Mouse (Mus musculus) neural tube, embryonic 12.5 days (tissue): Measurements from ENCODE around the gene Zfp335. TPM values are rescaled to one million over a fixed set of nuclear protein-coding genes. Genes with fewer than 3 reads are reported as not detected.

ENCODE experiments used
- ATAC-seq: fragments of 200-750 bp; cut with Nextera tagmentation; 2 replicates; pipeline ENCODE4 v1.8.0; 2017; ENCODE audit warnings: low read depth, mild to moderate bottlenecking, moderate TSS enrichment, moderate library complexity; ENCODE audit not compliant: low FRiP score
- H3K27ac ChIP-seq: fragments of 300-500 bp; sonication (generic); 2 replicates; pipeline ENCODE4 v1.5.1; 2016
- H3K27me3 ChIP-seq: fragments of 300-500 bp; sonication (generic); replicated peaks from 2 replicates; pipeline ENCODE4 v1.6.1; 2016; ENCODE audit warnings: mild to moderate bottlenecking
- H3K36me3 ChIP-seq: fragments of 300-500 bp; sonication (generic); 2 replicates; pipeline ENCODE4 v1.6.1; 2016; ENCODE audit warnings: mild to moderate bottlenecking
- H3K4me1 ChIP-seq: fragments of 300-500 bp; sonication (generic); 2 replicates; pipeline ENCODE4 v1.6.1; 2016
- H3K4me2 ChIP-seq: fragments of 300-500 bp; sonication (generic); replicated peaks from 2 replicates; pipeline ENCODE4 v1.6.1; 2016; ENCODE audit warnings: mild to moderate bottlenecking
- H3K4me3 ChIP-seq: fragments of 300-500 bp; sonication (generic); 2 replicates; pipeline ENCODE4 v1.5.1; 2016
- H3K9ac ChIP-seq: fragments of 300-500 bp; sonication (generic); 2 replicates; pipeline ENCODE4 v1.6.1; 2016; ENCODE audit warnings: mild to moderate bottlenecking
- H3K9me3 ChIP-seq: fragments of 300-500 bp; sonication (generic); 2 replicates; pipeline ENCODE4 v1.6.1; 2016; ENCODE audit warnings: mild to moderate bottlenecking
- WGBS: fragments of 180-500 bp; shearing (Covaris S2); methylation state at CpG from one replicate; pipeline ENCODE4 v1.1.7; 2016; 5-methylcytosine and 5-hydroxymethylcytosine counted together
- polyA plus RNA-seq: library from polyadenylated mRNA; unstranded; fragments of >200 nt; fragmentation: Nextera tagmentation; extraction: Ambion mirVana; gene quantifications from 2 replicates; pipeline ENCODE4 v1.2.1, GENCODE M21; 2016

The Zfp335 gene
- 14.5 and 17.2 TPM in 2 replicates for polyA plus RNA-seq

DNA sequence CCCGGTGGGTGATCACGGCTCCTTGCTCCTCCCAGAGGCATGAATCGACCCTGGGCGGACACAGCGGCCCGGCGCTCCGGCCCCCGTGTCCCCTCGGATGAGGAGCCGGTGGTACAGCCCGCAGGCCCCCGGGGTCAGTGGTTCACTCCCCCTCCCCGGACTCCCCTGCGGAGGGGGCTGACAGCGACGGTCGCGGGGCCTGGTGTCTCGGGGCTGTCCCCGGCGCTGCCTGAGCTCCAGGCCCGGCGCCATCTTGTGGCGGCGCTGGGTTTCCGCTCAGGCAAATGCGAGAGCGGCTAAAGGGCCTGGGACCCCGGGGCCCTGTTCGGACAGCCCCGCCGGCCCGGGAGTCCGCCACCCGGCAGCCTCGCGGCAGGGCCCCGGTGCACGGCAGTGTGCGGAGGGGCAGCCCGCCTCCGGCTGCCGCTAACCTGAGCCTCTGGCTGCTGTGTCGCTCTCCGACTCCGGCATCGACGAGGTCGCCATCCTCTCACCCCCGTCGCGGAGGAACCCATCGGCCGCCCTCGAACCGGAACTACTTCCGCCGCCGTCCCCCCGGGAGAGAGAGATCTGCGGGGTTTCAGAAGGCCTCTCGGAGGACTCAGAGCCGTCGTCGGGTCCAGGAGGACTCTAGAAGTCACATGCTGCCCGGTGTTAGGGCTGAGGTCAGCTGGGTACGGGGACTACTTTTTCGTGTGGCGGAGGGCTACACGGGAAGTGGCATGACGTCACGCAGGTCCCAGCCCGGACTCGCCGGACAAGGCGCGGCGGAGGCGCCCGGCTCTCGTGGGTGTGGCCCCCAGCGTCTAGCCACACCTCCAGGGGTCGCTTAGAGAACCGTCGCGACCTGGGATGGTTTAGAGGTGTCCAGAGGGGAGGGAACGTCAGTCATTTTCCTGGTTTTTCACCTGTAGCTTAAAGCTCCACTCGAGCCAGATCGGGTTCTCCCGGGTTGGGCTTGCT is at the start of gene Zfp335:
Gene Zfp335 (minus strand): TSS at position 672 of the 963 bp plus-strand sequence.
- H3K4me2 ChIP-seq, result peak within 1 kb of the TSS; percentile 90
- H3K9ac ChIP-seq, result peak within 1 kb of the TSS; percentile 90
- H3K27ac ChIP-seq, result peak within 1 kb of the TSS; percentile 96
- peaks cover 25% of the 10 kb centered on the region for H3K4me1 ChIP-seq
- peak within 1 kb of the TSS; percentile 74 for H3K4me3 ChIP-seq
- under 1% methylated on average over 91 of the region's 91 CpGs for WGBS
- peak; percentile 89 for ATAC-seq
- no peaks in the 10 kb centered on the region for H3K27me3 ChIP-seq
- H3K9me3 ChIP-seq, result peaks cover 3% of the 10 kb centered on the region; the same call in 1 of the 2 replicates
- H3K36me3 ChIP-seq, result peaks cover 32% of the 10 kb centered on the region

DNA sequence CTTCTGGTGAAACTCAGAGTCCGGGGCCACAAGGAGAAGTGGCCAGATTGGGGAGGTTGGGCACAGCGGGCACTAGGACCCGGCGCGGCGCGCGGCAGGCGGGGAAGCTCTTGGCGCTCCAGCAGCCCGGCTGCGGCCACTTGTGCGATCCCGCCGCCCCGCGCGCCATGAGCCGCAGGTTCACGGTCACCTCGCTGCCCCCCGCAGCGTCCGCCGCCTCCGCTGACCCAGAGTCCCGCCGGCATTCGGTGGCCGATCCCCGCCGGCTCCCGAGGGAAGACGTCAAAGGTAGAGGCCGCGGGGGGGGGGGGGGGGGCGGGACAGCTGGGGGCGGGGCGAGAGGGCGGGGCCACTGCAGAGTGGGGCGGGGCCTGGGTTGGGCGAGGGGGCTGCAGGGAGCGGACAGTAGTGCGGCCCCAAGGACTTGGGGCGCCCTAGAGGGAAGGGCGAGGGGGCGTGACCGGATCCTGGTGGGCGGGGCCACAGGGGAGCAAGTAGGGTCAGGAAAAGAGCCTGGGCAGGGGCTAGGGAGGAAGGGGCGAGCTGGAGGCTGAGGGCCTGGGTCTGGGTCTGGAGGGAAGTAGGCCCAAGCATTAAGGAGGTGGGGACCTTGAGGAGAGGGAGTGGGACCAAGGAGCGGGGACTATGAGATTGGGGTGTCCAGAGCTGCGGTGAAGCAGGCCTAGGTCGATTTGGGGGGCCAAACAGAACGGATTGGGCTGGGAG is 49.3 kb upstream of the Zfp335 start, which contains the start of gene Slc12a5:
Gene Slc12a5 (plus strand): TSS at position 87 of the 726 bp plus-strand sequence.
- Histone ChIP-seq H3K9me3 (no peaks in the 10 kb centered on the region), H3K9ac (peak within 1 kb of the TSS; percentile 53), H3K4me2 (peak within 1 kb of the TSS; percentile 75), H3K4me1 (peaks cover 21% of the 10 kb centered on the region), H3K36me3 (no peaks in the 10 kb centered on the region), H3K27ac (no peak within 1 kb of the TSS), H3K4me3 (peak within 1 kb of the TSS; percentile 58), H3K27me3 (peaks cover 19% of the 10 kb centered on the region; the same call in 1 of the 2 replicates)
- ATAC-seq, result peak; percentile 51
- WGBS, result 1% methylated on average over 42 of the region's 54 CpGs

DNA sequence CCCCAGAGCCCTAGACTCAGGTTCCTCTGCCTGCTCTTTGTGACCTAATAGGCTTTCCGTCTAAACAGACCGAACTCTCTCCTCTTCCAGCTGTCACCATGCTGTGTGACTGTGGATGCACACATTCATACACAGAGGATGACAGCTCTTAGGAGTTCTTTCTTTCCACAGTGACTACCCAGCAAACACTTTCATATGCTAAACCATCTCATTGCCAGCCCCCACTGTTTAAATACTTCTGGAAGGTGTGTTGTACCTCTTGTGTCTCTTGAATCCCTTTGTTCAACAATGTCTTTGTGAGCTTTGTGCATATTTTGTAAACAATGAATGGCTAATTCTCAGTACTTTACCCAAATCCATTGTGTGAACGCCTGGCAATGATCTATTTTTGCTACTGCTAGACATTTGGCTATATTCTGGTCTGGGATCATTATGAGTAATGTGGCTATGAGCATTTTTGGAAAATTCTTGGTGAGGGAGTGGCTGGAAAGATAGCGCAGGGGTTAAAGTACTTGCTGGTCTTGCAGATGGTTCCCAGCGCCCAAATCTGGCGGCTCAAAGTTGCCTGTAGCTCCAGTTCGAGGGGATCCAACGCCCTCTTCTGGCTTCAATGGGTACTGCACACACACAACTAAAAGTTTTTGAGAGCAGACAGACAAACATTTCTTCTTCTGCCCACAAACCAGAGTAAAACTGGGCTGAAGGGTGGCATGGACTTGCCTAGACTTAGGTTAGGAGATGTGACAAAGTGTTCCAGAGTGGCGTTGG is 46.2 kb upstream of the Zfp335 start:
- no peaks in the 10 kb centered on the region for H3K36me3 ChIP-seq
- H3K27me3 ChIP-seq, result peaks cover 31% of the 10 kb centered on the region
- H3K4me3 ChIP-seq, result no peak overlapping the region
- no peak overlapping the region for H3K27ac ChIP-seq
- no peak overlapping the region for H3K4me2 ChIP-seq
- H3K9ac ChIP-seq, result no peak overlapping the region
- no peaks in the 10 kb centered on the region for H3K9me3 ChIP-seq
- H3K4me1 ChIP-seq, result peaks cover 11% of the 10 kb centered on the region
- 71% methylated on average over 9 of the region's 9 CpGs for WGBS
- ATAC-seq, result no peak

DNA sequence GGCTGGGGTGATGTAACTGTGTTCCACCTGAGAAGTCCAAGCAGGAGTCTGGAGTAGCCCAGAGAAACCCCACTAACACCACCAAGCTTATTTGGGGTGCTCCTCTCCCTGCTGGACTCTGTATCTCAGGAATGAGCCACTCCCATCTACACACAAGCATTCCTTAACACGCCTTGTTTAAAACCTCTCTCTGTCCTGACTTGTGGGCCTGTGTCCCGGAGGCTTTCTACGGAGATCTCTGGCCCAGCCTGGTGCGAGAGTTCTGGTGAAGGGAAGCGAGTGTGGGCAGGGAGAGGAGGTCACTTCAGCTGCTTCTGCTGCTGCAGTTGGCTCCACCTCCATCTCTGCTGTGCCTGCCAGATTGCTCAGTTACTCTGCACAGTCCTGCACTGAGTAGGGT is 44.6 kb upstream of the Zfp335 start:
- Histone ChIP-seq H3K9ac (no peak overlapping the region), H3K27ac (no peak overlapping the region), H3K4me3 (no peak overlapping the region), H3K27me3 (peaks cover 42% of the 10 kb centered on the region), H3K4me1 (peaks cover 7% of the 10 kb centered on the region), H3K4me2 (no peak overlapping the region), H3K36me3 (no peaks in the 10 kb centered on the region), H3K9me3 (no peaks in the 10 kb centered on the region)
- WGBS, result 74% methylated on average over 5 of the region's 5 CpGs
- no peak for ATAC-seq

DNA sequence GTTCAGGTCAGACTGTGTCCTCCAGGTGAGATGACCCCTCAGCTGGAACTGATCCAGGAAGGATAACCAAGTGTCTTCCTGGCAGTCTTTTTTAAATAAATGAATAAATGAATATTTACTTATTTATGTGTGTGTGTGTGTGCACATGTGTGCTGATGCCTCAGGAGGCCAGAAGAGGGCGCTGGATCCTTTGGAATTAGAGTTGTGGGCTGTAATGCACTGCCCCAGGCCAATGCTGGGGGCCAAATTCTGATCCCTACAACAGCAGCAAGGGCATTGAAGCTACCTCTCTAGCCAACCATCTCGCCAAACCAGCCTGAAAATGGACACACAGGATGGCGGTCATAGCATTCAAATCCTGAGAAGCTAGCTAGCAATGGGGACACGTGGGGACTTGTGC is 44.2 kb upstream of the Zfp335 start:
- Histone ChIP-seq H3K9me3 (no peaks in the 10 kb centered on the region), H3K4me2 (no peak overlapping the region), H3K4me1 (peaks cover 3% of the 10 kb centered on the region; the same call in 1 of the 2 replicates), H3K27ac (no peak overlapping the region), H3K9ac (no peak overlapping the region), H3K27me3 (peaks cover 47% of the 10 kb centered on the region), H3K4me3 (no peak overlapping the region), H3K36me3 (no peaks in the 10 kb centered on the region)
- 76% methylated on average over 4 of the region's 4 CpGs for WGBS
- ATAC-seq, result no peak

DNA sequence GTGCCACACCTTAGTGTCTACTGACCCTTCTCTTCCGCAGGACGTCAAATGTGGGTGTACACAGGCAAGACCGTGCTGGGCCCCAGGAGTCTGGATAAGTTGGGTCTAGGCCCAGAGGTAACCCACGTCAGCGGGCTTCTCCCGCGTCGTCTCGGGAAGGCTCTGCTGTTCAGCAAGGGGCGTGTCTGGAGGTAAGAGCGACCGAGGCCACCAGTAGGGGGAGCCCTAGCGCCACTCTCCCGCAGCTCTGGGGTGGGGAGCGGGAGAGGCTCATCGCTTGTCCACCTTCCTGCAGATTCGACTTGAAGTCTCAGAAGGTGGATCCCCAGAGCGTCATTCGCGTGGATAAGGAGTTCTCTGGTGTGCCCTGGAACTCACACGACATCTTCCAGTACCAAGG is 41.7 kb upstream of the Zfp335 start:
- Histone ChIP-seq H3K27ac (no peak overlapping the region), H3K4me2 (peak overlapping the region; percentile 36; the same call in 1 of the 2 replicates), H3K9ac (no peak overlapping the region), H3K9me3 (no peaks in the 10 kb centered on the region), H3K4me3 (peak overlapping the region; percentile 7; the same call in 1 of the 2 replicates), H3K27me3 (peaks cover 72% of the 10 kb centered on the region), H3K4me1 (peaks cover 16% of the 10 kb centered on the region), H3K36me3 (no peaks in the 10 kb centered on the region)
- WGBS, result under 1% methylated on average over 21 of the region's 21 CpGs
- peak; percentile 51; the same call in 1 of the 2 replicates for ATAC-seq

DNA sequence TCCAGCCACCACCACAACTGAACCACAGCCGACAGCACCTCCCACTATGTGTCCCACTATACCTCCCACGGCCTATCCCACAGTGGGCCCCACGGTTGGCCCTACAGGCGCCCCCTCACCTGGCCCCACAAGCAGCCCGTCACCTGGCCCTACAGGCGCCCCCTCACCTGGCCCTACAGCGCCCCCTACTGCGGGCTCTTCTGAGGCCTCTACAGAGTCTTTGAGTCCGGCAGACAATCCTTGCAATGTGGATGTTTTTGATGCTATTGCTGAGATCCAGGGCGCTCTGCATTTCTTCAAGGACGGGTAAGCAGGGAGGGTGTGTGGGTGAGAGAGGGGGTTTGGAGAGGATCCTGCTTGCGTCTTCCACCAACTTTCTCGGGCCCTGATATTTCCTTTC is 40.9 kb upstream of the Zfp335 start:
- H3K9ac ChIP-seq, result 0 out of 2 replicates have a peak overlapping the region, but pooled peaks have one; percentile 22
- H3K9me3 ChIP-seq, result no peaks in the 10 kb centered on the region
- H3K4me1 ChIP-seq, result peaks cover 19% of the 10 kb centered on the region
- no peak overlapping the region for H3K4me3 ChIP-seq
- H3K4me2 ChIP-seq, result no peak overlapping the region
- 44% methylated on average over 13 of the region's 13 CpGs for WGBS
- H3K27ac ChIP-seq, result no peak overlapping the region
- H3K36me3 ChIP-seq, result no peaks in the 10 kb centered on the region
- H3K27me3 ChIP-seq, result peaks cover 80% of the 10 kb centered on the region
- no peak for ATAC-seq

DNA sequence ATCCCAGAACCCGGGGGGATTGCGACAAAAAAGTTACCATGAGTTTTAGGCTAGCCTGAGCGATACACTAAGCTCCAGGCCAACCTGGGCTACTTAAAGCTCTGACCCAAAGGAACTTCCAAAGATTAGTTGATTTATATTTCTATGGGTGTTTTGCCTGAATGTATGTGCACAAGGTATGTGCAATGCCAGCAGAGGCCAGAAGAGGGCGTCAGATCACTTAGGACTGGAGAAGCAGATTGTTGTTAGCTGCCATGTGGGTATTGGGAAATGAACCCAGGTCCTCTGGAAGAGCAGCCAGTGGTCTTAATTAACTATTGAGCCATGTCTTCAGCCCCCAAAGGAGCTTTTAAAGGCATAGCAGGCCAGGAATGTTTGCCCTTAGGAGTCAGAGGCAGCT is 40.2 kb upstream of the Zfp335 start:
- 79% methylated on average over 4 of the region's 4 CpGs for WGBS
- no peaks in the 10 kb centered on the region for H3K36me3 ChIP-seq
- no peak overlapping the region for H3K4me2 ChIP-seq

DNA sequence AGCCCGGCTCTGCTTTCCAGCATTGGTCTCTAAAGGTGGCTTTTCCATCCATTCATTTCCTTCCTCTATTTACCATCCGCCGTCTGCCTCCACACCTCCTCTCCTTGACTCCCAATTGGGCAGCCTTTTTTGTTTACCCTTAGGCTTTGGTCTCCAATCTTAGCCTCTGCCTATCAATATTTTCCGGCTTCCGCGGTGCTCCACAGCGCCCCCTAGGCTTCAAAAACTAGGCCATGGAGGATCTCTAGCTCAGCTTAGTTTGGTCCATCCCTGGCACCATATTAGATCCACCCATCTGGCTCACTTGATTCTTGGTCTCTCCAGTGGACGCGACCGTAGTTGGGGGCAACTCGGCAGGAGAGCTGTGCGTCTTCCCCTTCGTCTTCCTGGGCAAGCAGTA is 38.9 kb upstream of the Zfp335 start:
- ATAC-seq, result no peak
- Histone ChIP-seq H3K4me3 (no peak overlapping the region; the same call in 1 of the 2 replicates), H3K9ac (no peak overlapping the region), H3K36me3 (no peaks in the 10 kb centered on the region), H3K4me1 (peaks cover 19% of the 10 kb centered on the region), H3K27ac (no peak overlapping the region), H3K9me3 (no peaks in the 10 kb centered on the region), H3K4me2 (no peak overlapping the region), H3K27me3 (peaks cover 85% of the 10 kb centered on the region)
- WGBS, result 27% methylated on average over 13 of the region's 13 CpGs

More for the DNA sequence above, 40.2 kb upstream of the Zfp335 start:
- ATAC-seq, result no peak
- no peak overlapping the region for H3K4me3 ChIP-seq
- H3K27me3 ChIP-seq, result peaks cover 87% of the 10 kb centered on the region
- no peaks in the 10 kb centered on the region for H3K9me3 ChIP-seq
- peaks cover 19% of the 10 kb centered on the region for H3K4me1 ChIP-seq
- H3K9ac ChIP-seq, result no peak overlapping the region
- no peak overlapping the region for H3K27ac ChIP-seq

DNA sequence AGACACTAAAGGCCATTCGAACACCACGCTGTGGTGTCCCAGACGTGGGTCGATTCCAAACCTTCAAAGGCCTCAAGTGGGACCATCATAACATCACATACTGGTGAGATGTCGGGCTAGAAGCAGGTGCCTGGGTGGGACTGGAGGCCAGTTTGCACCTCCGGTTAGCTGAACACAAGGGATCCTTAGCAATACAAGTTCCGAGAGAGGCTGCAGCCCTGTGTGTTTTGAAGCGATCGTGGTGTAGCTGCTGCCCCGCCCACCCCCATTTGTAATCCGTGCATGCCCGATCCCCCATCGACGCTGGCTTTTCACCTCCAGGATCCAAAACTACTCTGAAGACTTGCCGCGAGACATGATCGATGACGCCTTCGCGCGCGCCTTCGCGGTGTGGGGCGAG is 37.4 kb upstream of the Zfp335 start:
- Histone ChIP-seq H3K27me3 (peaks cover 75% of the 10 kb centered on the region), H3K4me1 (peaks cover 19% of the 10 kb centered on the region), H3K4me2 (peak overlapping the region; percentile 48), H3K4me3 (peak overlapping the region; percentile 18; the same call in 1 of the 2 replicates), H3K27ac (no peak overlapping the region), H3K9ac (no peak overlapping the region), H3K9me3 (no peaks in the 10 kb centered on the region), H3K36me3 (no peaks in the 10 kb centered on the region)
- ATAC-seq, result no peak
- WGBS, result 5% methylated on average over 25 of the region's 25 CpGs

DNA sequence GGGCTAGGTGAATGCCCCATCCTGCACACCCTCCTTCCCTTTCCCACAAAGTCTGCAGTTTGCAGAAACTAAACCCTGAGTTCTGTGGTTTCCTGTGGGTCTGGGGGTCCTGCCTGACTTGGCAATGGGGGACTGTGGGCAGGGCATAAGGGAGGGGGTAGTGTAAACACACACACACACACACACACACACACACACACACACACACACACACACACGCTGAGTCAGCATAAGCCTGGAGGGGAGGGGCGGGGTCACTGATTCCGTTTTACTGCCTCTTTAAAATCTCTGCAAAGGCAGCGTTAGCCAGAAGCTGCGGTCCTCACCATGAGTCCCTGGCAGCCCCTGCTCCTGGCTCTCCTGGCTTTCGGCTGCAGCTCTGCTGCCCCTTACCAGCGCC is 36.4 kb upstream of the Zfp335 start:
- WGBS, result 6% methylated on average over 6 of the region's 7 CpGs
- 0 out of 2 replicates have a peak overlapping the region, but pooled peaks have one; percentile 25 for H3K4me2 ChIP-seq

More for the DNA sequence above, 36.4 kb upstream of the Zfp335 start:
- Histone ChIP-seq H3K9ac (no peak overlapping the region), H3K4me1 (peaks cover 16% of the 10 kb centered on the region), H3K4me3 (no peak overlapping the region), H3K27me3 (peaks cover 65% of the 10 kb centered on the region), H3K9me3 (no peaks in the 10 kb centered on the region), H3K36me3 (no peaks in the 10 kb centered on the region), H3K27ac (no peak overlapping the region)
- no peak for ATAC-seq
